Mouse (Mus musculus) lung, postnatal 25 days (tissue): ENCODE measurements around the gene Olfr692.
A peak's percentile ranks its signal among the peaks of the same experiment; 100 is the strongest.

Source experiments
- DNase-seq: peaks from one replicate; pipeline ENCODE4 v3.0.0; 2022; ENCODE audit warnings: low spot score

Gene Olfr692

DNA sequence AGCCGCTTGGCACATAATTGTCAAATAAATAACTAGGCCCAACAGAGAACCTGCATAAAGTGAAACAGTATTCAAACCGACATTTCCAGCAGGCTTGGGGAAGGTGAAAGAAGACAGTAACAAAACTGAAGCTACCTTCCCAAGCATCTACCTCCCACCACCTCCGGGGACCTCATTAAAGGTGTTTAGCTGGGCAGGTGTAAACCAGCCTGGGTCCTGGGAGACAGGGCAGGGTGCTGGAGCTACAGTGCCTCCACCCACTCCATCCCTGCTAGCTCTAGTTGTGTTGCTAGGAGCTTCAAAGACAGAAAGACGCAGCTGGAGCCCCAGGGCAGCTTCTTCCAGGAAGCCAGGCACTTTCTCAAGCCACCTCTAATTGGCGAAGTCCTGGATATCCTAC, 36.2 kb downstream of the Olfr692 start, which contains the start of gene Cnga4:
Gene Cnga4, plus strand, starts transcription at position 301 of the 400 bp plus-strand sequence.
- no peak for DNase-seq

DNA sequence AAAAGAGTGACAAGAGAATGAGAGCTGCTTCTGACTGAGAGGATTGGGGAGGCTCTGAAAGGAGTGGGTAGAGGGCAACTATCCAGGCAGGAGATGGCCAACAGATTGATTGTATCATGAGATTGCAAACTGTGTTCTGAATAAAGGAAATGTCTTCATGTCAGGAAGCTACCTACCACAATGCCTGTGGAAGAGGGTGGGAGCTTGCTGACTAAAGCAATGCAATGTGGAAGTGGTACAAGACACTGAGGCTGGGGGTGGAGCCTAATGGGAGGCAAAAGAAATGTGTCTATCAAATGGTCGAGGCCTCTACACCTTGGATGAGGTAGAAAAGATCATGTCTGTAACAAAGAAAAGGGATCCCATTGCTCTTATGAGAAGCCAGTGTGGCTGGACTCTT, 38.3 kb downstream of the Olfr692 start:
- no peak for DNase-seq

DNA sequence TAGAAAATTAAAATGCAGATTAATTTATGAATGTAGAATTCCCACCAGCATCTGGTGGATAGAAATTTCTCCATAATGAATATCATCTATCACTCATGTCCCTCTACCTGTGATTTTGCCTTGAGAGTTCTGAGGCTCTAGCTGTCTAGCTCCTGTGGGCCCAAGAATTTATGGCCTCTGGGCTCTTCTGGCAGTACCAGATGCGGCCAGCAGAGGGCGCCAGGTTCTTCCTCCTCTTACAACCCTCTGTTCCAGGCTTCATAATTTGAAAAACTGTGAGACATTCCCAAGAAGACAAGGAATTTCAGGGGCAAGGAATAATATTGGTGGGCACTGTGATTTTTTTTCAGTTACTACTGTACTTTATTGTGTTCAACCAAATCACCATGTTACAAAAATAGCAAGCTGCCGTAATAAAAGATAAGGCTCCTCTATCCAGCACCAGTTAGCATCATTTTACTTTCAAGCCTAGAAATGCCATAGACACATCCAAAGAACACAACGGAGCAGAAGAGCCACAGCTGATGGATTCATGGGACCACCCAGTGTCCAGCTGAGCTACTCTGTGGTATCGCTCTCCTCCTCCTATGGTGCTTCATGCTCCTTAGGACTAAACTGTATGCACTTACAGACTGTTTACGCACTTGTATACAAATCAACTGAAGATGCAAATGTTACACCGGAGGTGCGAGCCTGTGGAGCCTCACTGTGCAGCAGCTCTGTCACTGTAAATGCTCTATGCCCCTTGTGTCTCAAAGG, 44.0 kb downstream of the Olfr692 start:
- peak; percentile 68 for DNase-seq

DNA sequence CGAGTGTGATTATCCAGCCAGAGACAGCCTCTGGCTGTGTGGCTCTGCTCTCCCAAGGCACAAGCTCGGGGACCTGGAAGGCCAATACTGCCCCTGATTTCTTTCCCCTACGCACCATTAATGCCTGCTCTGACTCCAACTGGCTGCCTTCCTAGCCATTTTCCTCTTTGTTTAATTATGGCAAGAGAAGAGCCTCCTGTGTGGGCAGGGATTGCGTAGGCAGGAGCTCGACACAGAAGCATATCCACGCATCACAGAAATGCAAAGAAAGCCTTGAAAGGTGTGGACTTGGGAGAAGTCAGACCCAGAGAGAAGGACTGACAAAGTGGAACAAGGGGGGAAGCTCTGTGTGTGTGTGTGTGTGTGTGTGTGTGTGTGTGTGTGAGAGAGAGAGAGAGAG, 46.4 kb downstream of the Olfr692 start:
- DNase-seq = no peak

- DNase-seq = no peak
These were observed 48.5 kb downstream of the Olfr692 start for GRCm38 (mm10) chr7:105416529-105416928.

- no peak for DNase-seq
These were observed 50.1 kb downstream of the Olfr692 start for GRCm38 (mm10) chr7:105418106-105418505.
